Mouse (Mus musculus): ENCODE measurements around the gene Zbp1. TPM values are rescaled to one million over a fixed set of nuclear protein-coding genes. Genes with fewer than 3 reads are reported as not detected.

The Zbp1 gene
- polyA plus RNA-seq, 1 experiment = 2.8 TPM

GRCm38 (mm10) chr2:173257610-173258009, 38.9 kb upstream of the Zbp1 start:
- peaks cover 19% of the 10 kb centered on the region; the same call in 1 of the 2 replicates for H3K4me1 ChIP-seq
- TF ChIP-seq GATA1 (IDR thresholded peaks at IDR 0.05; ENCODE audit: borderline replicate concordance, low read length) = no peak
- TF ChIP-seq FLI1 (IDR thresholded peaks at IDR 0.05; ENCODE audit: low read length) = no peak
- H3K4me3 ChIP-seq (replicated peaks) = no peak overlapping the region
- no peaks in the 10 kb centered on the region for H3K9me3 ChIP-seq
- H3K27me3 ChIP-seq (replicated peaks) = peaks cover 91% of the 10 kb centered on the region
- H3K36me3 ChIP-seq (replicated peaks; ENCODE audit: low read length) = no peaks in the 10 kb centered on the region

GRCm38 (mm10) chr2:173256552-173256949, 37.8 kb upstream of the Zbp1 start:
- H3K27me3 ChIP-seq (replicated peaks) = peaks cover 88% of the 10 kb centered on the region
- no peaks in the 10 kb centered on the region for H3K9me3 ChIP-seq
- no peaks in the 10 kb centered on the region for H3K36me3 ChIP-seq (replicated peaks; ENCODE audit: low read length)
- no peak overlapping the region for H3K4me3 ChIP-seq (replicated peaks)
- no peak for TF ChIP-seq GATA1 (IDR thresholded peaks at IDR 0.05; ENCODE audit: borderline replicate concordance, low read length)
- no peak for TF ChIP-seq FLI1 (IDR thresholded peaks at IDR 0.05; ENCODE audit: low read length)
- peaks cover 19% of the 10 kb centered on the region; the same call in 1 of the 2 replicates for H3K4me1 ChIP-seq

GRCm38 (mm10) chr2:173255810-173256551, 37.3 kb upstream of the Zbp1 start:
- H3K9me3 ChIP-seq = no peaks in the 10 kb centered on the region
- no peaks in the 10 kb centered on the region for H3K36me3 ChIP-seq (replicated peaks; ENCODE audit: low read length)
- H3K27me3 ChIP-seq (replicated peaks) = peaks cover 88% of the 10 kb centered on the region
- H3K4me3 ChIP-seq (replicated peaks) = no peak overlapping the region
- TF ChIP-seq GATA1 (IDR thresholded peaks at IDR 0.05; ENCODE audit: borderline replicate concordance, low read length) = no peak
- no peak for TF ChIP-seq FLI1 (IDR thresholded peaks at IDR 0.05; ENCODE audit: low read length)
- H3K4me1 ChIP-seq = peaks cover 24% of the 10 kb centered on the region; the same call in 1 of the 2 replicates

GRCm38 (mm10) chr2:173253761-173254662, 35.3 kb upstream of the Zbp1 start:
- Histone ChIP-seq H3K9me3 (no peaks in the 10 kb centered on the region), H3K4me3 (replicated peaks) (no peak overlapping the region), H3K36me3 (replicated peaks; ENCODE audit: low read length) (no peaks in the 10 kb centered on the region), H3K4me1 (peaks cover 38% of the 10 kb centered on the region), H3K27me3 (replicated peaks) (peaks cover 88% of the 10 kb centered on the region)
- TF ChIP-seq GATA1 (IDR thresholded peaks at IDR 0.05; ENCODE audit: borderline replicate concordance, low read length) (no peak), FLI1 (IDR thresholded peaks at IDR 0.05; ENCODE audit: low read length) (no peak)

- Histone ChIP-seq H3K9me3 (no peaks in the 10 kb centered on the region), H3K4me1 (peaks cover 19% of the 10 kb centered on the region), H3K4me3 (replicated peaks) (no peak overlapping the region), H3K36me3 (replicated peaks; ENCODE audit: low read length) (no peaks in the 10 kb centered on the region), H3K27me3 (replicated peaks) (peaks cover 86% of the 10 kb centered on the region)
- TF ChIP-seq GATA1 (IDR thresholded peaks at IDR 0.05; ENCODE audit: borderline replicate concordance, low read length) = no peak
- TF ChIP-seq FLI1 (IDR thresholded peaks at IDR 0.05; ENCODE audit: low read length) = no peak
Observed at GRCm38 (mm10) chr2:173251675-173252074, 33.0 kb upstream of the Zbp1 start.

GRCm38 (mm10) chr2:173251133-173251532, 32.4 kb upstream of the Zbp1 start:
- H3K36me3 ChIP-seq (replicated peaks; ENCODE audit: low read length) = no peaks in the 10 kb centered on the region
- TF ChIP-seq FLI1 (IDR thresholded peaks at IDR 0.05; ENCODE audit: low read length) (no peak), GATA1 (IDR thresholded peaks at IDR 0.05; ENCODE audit: borderline replicate concordance, low read length) (no peak)
- H3K27me3 ChIP-seq (replicated peaks) = peaks cover 85% of the 10 kb centered on the region
- no peaks in the 10 kb centered on the region for H3K9me3 ChIP-seq
- peaks cover 19% of the 10 kb centered on the region for H3K4me1 ChIP-seq
- H3K4me3 ChIP-seq (replicated peaks) = no peak overlapping the region

GRCm38 (mm10) chr2:173250411-173250810, 31.7 kb upstream of the Zbp1 start:
- TF ChIP-seq GATA1 (IDR thresholded peaks at IDR 0.05; ENCODE audit: borderline replicate concordance, low read length) (no peak), FLI1 (IDR thresholded peaks at IDR 0.05; ENCODE audit: low read length) (no peak)
- H3K27me3 ChIP-seq (replicated peaks) = peaks cover 87% of the 10 kb centered on the region
- H3K9me3 ChIP-seq = no peaks in the 10 kb centered on the region
- peaks cover 19% of the 10 kb centered on the region for H3K4me1 ChIP-seq
- H3K4me3 ChIP-seq (replicated peaks) = no peak overlapping the region
- H3K36me3 ChIP-seq (replicated peaks; ENCODE audit: low read length) = no peaks in the 10 kb centered on the region

GRCm38 (mm10) chr2:173249965-173250364, 31.2 kb upstream of the Zbp1 start:
- H3K4me3 ChIP-seq (replicated peaks) = no peak overlapping the region
- no peak for TF ChIP-seq FLI1 (IDR thresholded peaks at IDR 0.05; ENCODE audit: low read length)
- TF ChIP-seq GATA1 (IDR thresholded peaks at IDR 0.05; ENCODE audit: borderline replicate concordance, low read length) = no peak
- peaks cover 82% of the 10 kb centered on the region for H3K27me3 ChIP-seq (replicated peaks)
- H3K36me3 ChIP-seq (replicated peaks; ENCODE audit: low read length) = no peaks in the 10 kb centered on the region
- no peaks in the 10 kb centered on the region for H3K9me3 ChIP-seq
- peaks cover 19% of the 10 kb centered on the region for H3K4me1 ChIP-seq

GRCm38 (mm10) chr2:173249386-173249785, 30.7 kb upstream of the Zbp1 start:
- Histone ChIP-seq H3K9me3 (no peaks in the 10 kb centered on the region), H3K4me1 (peaks cover 19% of the 10 kb centered on the region)

More at GRCm38 (mm10) chr2:173249386-173249785, 30.7 kb upstream of the Zbp1 start:
- Histone ChIP-seq H3K4me3 (replicated peaks) (no peak overlapping the region), H3K27me3 (replicated peaks) (peaks cover 78% of the 10 kb centered on the region), H3K36me3 (replicated peaks; ENCODE audit: low read length) (no peaks in the 10 kb centered on the region)
- TF ChIP-seq FLI1 (IDR thresholded peaks at IDR 0.05; ENCODE audit: low read length) = no peak
- TF ChIP-seq GATA1 (IDR thresholded peaks at IDR 0.05; ENCODE audit: borderline replicate concordance, low read length) = no peak
